Mouse (Mus musculus) limb, embryonic 15.5 days (tissue): Measurements from ENCODE around the gene Rapgefl1. TPM values are rescaled to one million over a fixed set of nuclear protein-coding genes. Genes with fewer than 3 reads are reported as not detected.

Experiments used
- ATAC-seq: fragments of 200-750 bp; cut with Nextera tagmentation; 2 replicates; pipeline ENCODE4 v1.8.0; 2017; ENCODE audit warnings: low read depth, moderate TSS enrichment; ENCODE audit not compliant: insufficient number of reproducible peaks, low FRiP score, low TSS enrichment
- H3K27ac ChIP-seq: fragments of 300-500 bp; sonication (generic); 2 replicates; pipeline ENCODE4 v1.5.1; 2015; ENCODE audit warnings: moderate library complexity, mild to moderate bottlenecking, inconsistent platforms
- H3K27me3 ChIP-seq: fragments of 300-500 bp; sonication (generic); 2 replicates; pipeline ENCODE4 v1.6.1; 2015; ENCODE audit warnings: inconsistent platforms
- H3K36me3 ChIP-seq: fragments of 300-500 bp; sonication (generic); 2 replicates; pipeline ENCODE4 v1.6.1; 2015; ENCODE audit warnings: inconsistent platforms
- H3K4me1 ChIP-seq: fragments of 300-500 bp; sonication (generic); 2 replicates; pipeline ENCODE4 v1.6.1; 2015; ENCODE audit warnings: inconsistent platforms
- H3K4me2 ChIP-seq: fragments of 300-500 bp; sonication (generic); 2 replicates; pipeline ENCODE4 v1.6.1; 2015; ENCODE audit warnings: mild to moderate bottlenecking, inconsistent platforms
- H3K4me3 ChIP-seq: fragments of 300-500 bp; sonication (generic); 2 replicates; pipeline ENCODE4 v1.5.1; 2015; ENCODE audit warnings: mild to moderate bottlenecking, inconsistent platforms
- H3K9ac ChIP-seq: fragments of 300-500 bp; sonication (generic); 2 replicates; pipeline ENCODE4 v1.6.1; 2015; ENCODE audit warnings: inconsistent platforms
- H3K9me3 ChIP-seq: fragments of 300-500 bp; sonication (generic); 2 replicates; pipeline ENCODE4 v1.6.1; 2016; ENCODE audit warnings: inconsistent platforms
- WGBS: fragments of 180-500 bp; shearing (Covaris S2); methylation state at CpG from one replicate; pipeline ENCODE4 v1.1.7; 2015; 5-methylcytosine and 5-hydroxymethylcytosine counted together
- polyA plus RNA-seq: library from polyadenylated mRNA; unstranded; fragments of >200 nt; fragmentation: Nextera tagmentation; extraction: Ambion mirVana; gene quantifications from 2 replicates; pipeline ENCODE4 v1.2.1, GENCODE M21; 2015

The Rapgefl1 gene
- polyA plus RNA-seq, 1 experiment from 2014 or later, result 11.1 TPM

DNA sequence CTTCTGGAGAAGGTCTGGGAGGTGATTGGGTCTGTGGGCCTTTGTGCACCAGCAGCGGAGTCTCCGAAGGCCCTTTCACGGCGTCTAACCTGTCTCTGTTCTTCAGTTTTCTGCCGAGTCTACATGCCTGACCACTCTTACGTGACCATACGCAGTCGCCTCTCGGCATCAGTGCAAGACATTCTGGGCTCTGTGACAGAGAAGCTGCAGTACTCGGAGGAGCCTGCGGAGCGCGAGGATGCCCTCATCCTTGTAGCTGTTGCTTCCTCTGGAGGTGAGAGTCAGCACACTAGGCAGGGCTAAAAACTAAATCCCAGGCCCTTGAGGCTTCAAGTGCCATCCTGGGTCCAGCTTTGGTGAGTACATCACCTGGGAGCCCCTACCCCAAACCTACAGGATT is 9.4 kb downstream of the Rapgefl1 start:
- H3K27me3 ChIP-seq, result no peaks in the 10 kb centered on the region
- H3K36me3 ChIP-seq, result peaks cover 10% of the 10 kb centered on the region; the same call in 1 of the 2 replicates
- no peak overlapping the region for H3K4me2 ChIP-seq
- peaks cover 19% of the 10 kb centered on the region for H3K4me1 ChIP-seq
- 57% methylated on average over 13 of the region's 13 CpGs for WGBS
- no peak for ATAC-seq
- no peaks in the 10 kb centered on the region for H3K9me3 ChIP-seq
- no peak overlapping the region for H3K27ac ChIP-seq
- H3K9ac ChIP-seq, result no peak overlapping the region
- no peak overlapping the region for H3K4me3 ChIP-seq

GRCm38 (mm10) chr11:98846865-98847604 is 10.4 kb downstream of the Rapgefl1 start:
- no peaks in the 10 kb centered on the region for H3K27me3 ChIP-seq

DNA sequence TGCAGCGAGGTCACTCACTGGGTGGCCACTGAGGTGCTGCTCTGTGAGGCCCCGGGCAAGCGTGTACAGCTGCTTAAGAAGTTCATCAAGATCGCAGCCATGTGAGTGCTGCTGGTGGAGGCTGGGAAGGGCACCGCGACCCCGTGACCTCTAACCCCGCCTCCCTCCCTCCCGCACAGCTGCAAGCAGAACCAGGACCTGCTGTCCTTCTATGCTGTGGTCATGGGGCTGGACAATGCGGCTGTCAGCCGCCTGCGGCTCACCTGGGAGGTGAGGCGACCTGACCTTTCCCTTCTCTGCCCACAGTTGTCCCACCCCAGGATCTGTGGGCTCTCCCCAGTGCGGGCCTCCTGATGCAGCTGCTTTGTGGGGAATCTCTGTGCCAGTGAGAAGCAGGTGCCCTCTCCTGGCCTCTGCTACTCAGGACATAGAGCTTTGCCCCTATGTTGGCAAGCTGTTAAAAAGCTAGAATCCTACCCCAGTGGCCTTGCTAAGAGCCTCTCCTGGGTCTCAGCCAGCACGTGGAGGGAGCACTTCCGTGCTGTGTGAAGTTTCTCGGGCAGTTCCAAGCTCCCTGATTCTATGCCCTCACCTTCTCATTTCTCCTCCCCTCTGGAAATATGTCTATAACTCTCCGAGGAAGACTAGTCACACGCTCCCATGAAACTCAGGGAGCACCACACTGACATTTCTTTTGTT is 12.8 kb downstream of the Rapgefl1 start:
- H3K4me2 ChIP-seq, result no peak overlapping the region
- H3K27me3 ChIP-seq, result no peaks in the 10 kb centered on the region
- WGBS, result 20% methylated on average over 19 of the region's 19 CpGs
- peaks cover 13% of the 10 kb centered on the region; the same call in 1 of the 2 replicates for H3K36me3 ChIP-seq
- H3K9ac ChIP-seq, result no peak overlapping the region
- H3K4me1 ChIP-seq, result peaks cover 40% of the 10 kb centered on the region
- no peak overlapping the region for H3K4me3 ChIP-seq
- peak; percentile 9; the same call in 1 of the 2 replicates for ATAC-seq
- no peaks in the 10 kb centered on the region for H3K9me3 ChIP-seq
- H3K27ac ChIP-seq, result peak overlapping the region; percentile 17; the same call in 1 of the 2 replicates

More at GRCm38 (mm10) chr11:98846865-98847604, 10.4 kb downstream of the Rapgefl1 start:
- Histone ChIP-seq H3K36me3 (peaks cover 13% of the 10 kb centered on the region; the same call in 1 of the 2 replicates), H3K9me3 (no peaks in the 10 kb centered on the region), H3K4me1 (peaks cover 22% of the 10 kb centered on the region), H3K4me2 (no peak overlapping the region), H3K27ac (no peak overlapping the region), H3K4me3 (no peak overlapping the region), H3K9ac (no peak overlapping the region)
- WGBS, result 52% methylated on average over 19 of the region's 19 CpGs
- ATAC-seq, result no peak

- H3K36me3 ChIP-seq, result peaks cover 13% of the 10 kb centered on the region; the same call in 1 of the 2 replicates
- H3K9ac ChIP-seq, result no peak overlapping the region
- ATAC-seq, result no peak
- H3K4me2 ChIP-seq, result no peak overlapping the region
- peaks cover 40% of the 10 kb centered on the region for H3K4me1 ChIP-seq
- H3K9me3 ChIP-seq, result no peaks in the 10 kb centered on the region
- WGBS, result 67% methylated on average over 26 of the region's 26 CpGs
- H3K4me3 ChIP-seq, result no peak overlapping the region
- H3K27me3 ChIP-seq, result no peaks in the 10 kb centered on the region
- no peak overlapping the region for H3K27ac ChIP-seq
Measured at GRCm38 (mm10) chr11:98850100-98851093, 13.8 kb downstream of the Rapgefl1 start.

GRCm38 (mm10) chr11:98854116-98854515 is 17.5 kb downstream of the Rapgefl1 start:
- Histone ChIP-seq H3K27ac (no peak overlapping the region), H3K9ac (no peak overlapping the region), H3K4me3 (no peak overlapping the region), H3K4me2 (no peak overlapping the region), H3K36me3 (peaks cover 4% of the 10 kb centered on the region; the same call in 1 of the 2 replicates), H3K27me3 (no peaks in the 10 kb centered on the region), H3K4me1 (peaks cover 37% of the 10 kb centered on the region), H3K9me3 (no peaks in the 10 kb centered on the region)
- ATAC-seq, result no peak
- 67% methylated on average over 8 of the region's 8 CpGs for WGBS

DNA sequence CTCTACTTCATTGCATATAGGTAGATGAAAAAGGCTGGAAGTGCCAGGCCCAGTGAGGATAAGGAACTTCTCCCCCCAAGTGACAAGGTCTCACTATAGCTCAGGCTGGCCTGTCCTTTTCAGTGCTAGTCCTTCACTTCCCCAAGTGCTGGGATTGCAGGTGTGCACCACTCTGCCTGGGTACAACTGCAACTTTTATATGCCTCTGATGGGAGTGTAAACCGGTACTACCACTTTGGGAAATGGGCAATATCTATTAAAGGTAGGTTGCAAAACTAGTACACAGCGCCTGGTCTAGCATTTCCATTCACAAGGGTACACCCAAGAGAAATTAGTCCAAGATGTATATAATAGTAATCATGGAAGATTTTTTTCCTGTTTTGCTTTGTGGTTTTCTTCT is 18.1 kb downstream of the Rapgefl1 start:
- ATAC-seq, result no peak
- WGBS, result 70% methylated on average over 2 of the region's 2 CpGs

GRCm38 (mm10) chr11:98858759-98859731 is 22.5 kb downstream of the Rapgefl1 start:
- Histone ChIP-seq H3K4me2 (no peak overlapping the region), H3K36me3 (no peaks in the 10 kb centered on the region), H3K9ac (no peak overlapping the region), H3K9me3 (no peaks in the 10 kb centered on the region), H3K27ac (no peak overlapping the region), H3K27me3 (no peaks in the 10 kb centered on the region), H3K4me1 (peaks cover 7% of the 10 kb centered on the region), H3K4me3 (no peak overlapping the region)
- WGBS, result 37% methylated on average over 14 of the region's 14 CpGs
- 0 out of 2 replicates have a peak, but pooled peaks have one; percentile 16 for ATAC-seq

More for the DNA sequence above, 18.1 kb downstream of the Rapgefl1 start:
- Histone ChIP-seq H3K4me2 (no peak overlapping the region), H3K9ac (no peak overlapping the region), H3K27me3 (no peaks in the 10 kb centered on the region), H3K4me3 (no peak overlapping the region), H3K27ac (no peak overlapping the region; the same call in 1 of the 2 replicates), H3K9me3 (no peaks in the 10 kb centered on the region), H3K36me3 (peaks cover 4% of the 10 kb centered on the region; the same call in 1 of the 2 replicates), H3K4me1 (peaks cover 32% of the 10 kb centered on the region)

- H3K9ac ChIP-seq, result peak within 1 kb of the TSS; percentile 65
- H3K4me2 ChIP-seq, result peak within 1 kb of the TSS; percentile 57
- 6% methylated on average over 38 of the region's 41 CpGs for WGBS
- H3K4me3 ChIP-seq, result peak within 1 kb of the TSS; percentile 65
- H3K27me3 ChIP-seq, result no peaks in the 10 kb centered on the region
- H3K9me3 ChIP-seq, result no peaks in the 10 kb centered on the region
- peaks cover 12% of the 10 kb centered on the region for H3K36me3 ChIP-seq
- ATAC-seq, result peak; percentile 87
- H3K27ac ChIP-seq, result peak within 1 kb of the TSS; percentile 93
- H3K4me1 ChIP-seq, result peaks cover 12% of the 10 kb centered on the region
Measured at GRCm38 (mm10) chr11:98863028-98863750, 26.6 kb downstream of the Rapgefl1 start, which contains the start of gene Wipf2. Gene Wipf2 (plus strand): TSS chr11:98863638.

DNA sequence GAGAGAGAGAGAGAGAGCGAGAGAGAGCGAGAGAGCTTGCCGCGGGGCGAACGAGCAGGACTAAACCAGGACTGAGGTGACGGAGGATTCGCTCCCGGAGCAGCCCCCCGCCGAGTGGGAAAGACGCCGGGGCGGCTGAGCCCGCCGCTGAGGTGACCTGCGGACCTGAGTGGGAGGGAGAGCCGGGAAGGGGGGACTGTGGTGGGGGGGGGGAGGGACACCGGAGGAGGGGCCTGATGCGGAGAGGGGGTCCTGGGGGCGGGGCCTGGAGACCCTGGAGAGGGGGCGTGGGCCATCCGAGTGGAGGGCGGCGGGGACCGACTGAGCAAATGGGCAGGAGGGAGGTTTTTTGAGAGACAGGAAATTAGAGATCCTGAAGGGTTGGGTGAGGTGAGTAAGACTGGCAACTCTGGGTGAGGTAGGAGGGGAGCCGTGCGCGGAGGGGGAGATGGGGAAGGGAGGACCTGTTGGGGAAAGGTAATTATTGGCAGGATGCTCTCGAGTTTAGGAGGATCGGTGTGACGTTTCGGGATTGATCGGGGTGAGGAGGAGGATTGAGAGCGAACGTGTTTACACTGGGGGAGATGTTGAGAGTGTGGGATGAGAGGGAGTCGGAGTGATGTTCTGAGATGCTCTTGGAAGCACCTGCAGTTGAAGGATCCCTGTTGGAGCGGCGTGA is 27.3 kb downstream of the Rapgefl1 start:
- ATAC-seq, result peak; percentile 64
- H3K27ac ChIP-seq, result peak overlapping the region; percentile 93
- H3K27me3 ChIP-seq, result no peaks in the 10 kb centered on the region
- WGBS, result 0% methylated on average over 36 of the region's 39 CpGs
- H3K4me1 ChIP-seq, result peaks cover 12% of the 10 kb centered on the region
- peak overlapping the region; percentile 65 for H3K9ac ChIP-seq
- H3K9me3 ChIP-seq, result no peaks in the 10 kb centered on the region
- peaks cover 16% of the 10 kb centered on the region for H3K36me3 ChIP-seq
- peak overlapping the region; percentile 65 for H3K4me3 ChIP-seq
- H3K4me2 ChIP-seq, result peak overlapping the region; percentile 57
